Mouse (Mus musculus): ENCODE results near the gene Gp9. TPM values are rescaled to one million over a fixed set of nuclear protein-coding genes. Genes with fewer than 3 reads are reported as not detected.

The Gp9 gene
- polyA plus RNA-seq, 1 experiment: 2.6 TPM

- DNase-seq: no peak
These were observed 45.5 kb upstream of the Gp9 start for GRCm38 (mm10) chr6:87732151-87733011.

GRCm38 (mm10) chr6:87733131-87733930, 44.5 kb upstream of the Gp9 start:
- H3K4me1 ChIP-seq (replicated peaks; ENCODE audit: control insufficient read depth, insufficient read depth, low read length): peaks cover 5% of the 10 kb centered on the region; the same call in 1 of the 2 replicates
- H3K27ac ChIP-seq (ENCODE audit: control insufficient read depth, insufficient read depth, low read length): no peak overlapping the region
- H3K36me3 ChIP-seq (ENCODE audit: control insufficient read depth, insufficient read depth, low read length): no peaks in the 10 kb centered on the region
- H3K4me3 ChIP-seq (ENCODE audit: control insufficient read depth, insufficient read depth, low read length): no peak overlapping the region
- TF ChIP-seq CTCF (IDR thresholded peaks at IDR 0.05; ENCODE audit: borderline replicate concordance, control insufficient read depth, extremely low read depth, insufficient read depth, low read length, poor library complexity) (no peak), POLR2A (IDR thresholded peaks at IDR 0.05; ENCODE audit: control insufficient read depth, extremely low read depth, insufficient read depth, low read length, poor library complexity) (no peak)
- peaks cover 19% of the 10 kb centered on the region; the same call in 1 of the 2 replicates for H3K27me3 ChIP-seq (ENCODE audit: control insufficient read depth, insufficient read depth, low read length)
- DNase-seq: no peak
- whole genome bisulfite sequencing: 65% methylated on average over 14 of the region's 14 CpGs

More at GRCm38 (mm10) chr6:87732151-87733011, 45.5 kb upstream of the Gp9 start:
- 6% methylated on average over 53 of the region's 53 CpGs for WGBS
- Histone ChIP-seq H3K36me3 (ENCODE audit: control insufficient read depth, insufficient read depth, low read length) (no peaks in the 10 kb centered on the region), H3K27ac (ENCODE audit: control insufficient read depth, insufficient read depth, low read length) (no peak overlapping the region), H3K4me3 (ENCODE audit: control insufficient read depth, insufficient read depth, low read length) (0 out of 2 replicates have a peak overlapping the region, but pooled peaks have one; percentile 2), H3K27me3 (ENCODE audit: control insufficient read depth, insufficient read depth, low read length) (peaks cover 19% of the 10 kb centered on the region; the same call in 1 of the 2 replicates), H3K4me1 (replicated peaks; ENCODE audit: control insufficient read depth, insufficient read depth, low read length) (peaks cover 5% of the 10 kb centered on the region; the same call in 1 of the 2 replicates)
- TF ChIP-seq CTCF (IDR thresholded peaks at IDR 0.05; ENCODE audit: borderline replicate concordance, control insufficient read depth, extremely low read depth, insufficient read depth, low read length, poor library complexity): no peak
- no peak for TF ChIP-seq POLR2A (IDR thresholded peaks at IDR 0.05; ENCODE audit: control insufficient read depth, extremely low read depth, insufficient read depth, low read length, poor library complexity)

GRCm38 (mm10) chr6:87734136-87734535, 43.7 kb upstream of the Gp9 start:
- H3K27ac ChIP-seq (ENCODE audit: control insufficient read depth, insufficient read depth, low read length): no peak overlapping the region
- H3K27me3 ChIP-seq (ENCODE audit: control insufficient read depth, insufficient read depth, low read length): peaks cover 19% of the 10 kb centered on the region; the same call in 1 of the 2 replicates
- 93% methylated on average over 5 of the region's 5 CpGs for WGBS
- no peak for DNase-seq
- H3K4me1 ChIP-seq (replicated peaks; ENCODE audit: control insufficient read depth, insufficient read depth, low read length): peaks cover 5% of the 10 kb centered on the region; the same call in 1 of the 2 replicates
- H3K36me3 ChIP-seq (ENCODE audit: control insufficient read depth, insufficient read depth, low read length): no peaks in the 10 kb centered on the region
- TF ChIP-seq POLR2A (IDR thresholded peaks at IDR 0.05; ENCODE audit: control insufficient read depth, extremely low read depth, insufficient read depth, low read length, poor library complexity) (no peak), CTCF (IDR thresholded peaks at IDR 0.05; ENCODE audit: borderline replicate concordance, control insufficient read depth, extremely low read depth, insufficient read depth, low read length, poor library complexity) (no peak)
- H3K4me3 ChIP-seq (ENCODE audit: control insufficient read depth, insufficient read depth, low read length): no peak overlapping the region

GRCm38 (mm10) chr6:87736923-87737322, 40.9 kb upstream of the Gp9 start:
- peaks cover 8% of the 10 kb centered on the region; the same call in 1 of the 2 replicates for H3K4me1 ChIP-seq (replicated peaks; ENCODE audit: control insufficient read depth, insufficient read depth, low read length)
- peaks cover 5% of the 10 kb centered on the region; the same call in 1 of the 2 replicates for H3K27me3 ChIP-seq (ENCODE audit: control insufficient read depth, insufficient read depth, low read length)
- no peaks in the 10 kb centered on the region for H3K36me3 ChIP-seq (ENCODE audit: control insufficient read depth, insufficient read depth, low read length)
- TF ChIP-seq CTCF (IDR thresholded peaks at IDR 0.05; ENCODE audit: borderline replicate concordance, control insufficient read depth, extremely low read depth, insufficient read depth, low read length, poor library complexity) (no peak), POLR2A (IDR thresholded peaks at IDR 0.05; ENCODE audit: control insufficient read depth, extremely low read depth, insufficient read depth, low read length, poor library complexity) (no peak)
- WGBS: 69% methylated on average over 4 of the region's 4 CpGs
- H3K27ac ChIP-seq (ENCODE audit: control insufficient read depth, insufficient read depth, low read length): no peak overlapping the region
- no peak overlapping the region for H3K4me3 ChIP-seq (ENCODE audit: control insufficient read depth, insufficient read depth, low read length)
- DNase-seq: no peak

- Histone ChIP-seq H3K4me1 (replicated peaks; ENCODE audit: control insufficient read depth, insufficient read depth, low read length) (0 out of 2 replicates have a peak, but pooled peaks cover 3% of the 10 kb centered on the region), H3K27me3 (ENCODE audit: control insufficient read depth, insufficient read depth, low read length) (no peaks in the 10 kb centered on the region; the same call in 1 of the 2 replicates), H3K27ac (ENCODE audit: control insufficient read depth, insufficient read depth, low read length) (no peak overlapping the region), H3K36me3 (ENCODE audit: control insufficient read depth, insufficient read depth, low read length) (no peaks in the 10 kb centered on the region), H3K4me3 (ENCODE audit: control insufficient read depth, insufficient read depth, low read length) (no peak overlapping the region)
- 89% methylated on average over 4 of the region's 4 CpGs for WGBS
- TF ChIP-seq POLR2A (IDR thresholded peaks at IDR 0.05; ENCODE audit: control insufficient read depth, extremely low read depth, insufficient read depth, low read length, poor library complexity) (no peak), CTCF (IDR thresholded peaks at IDR 0.05; ENCODE audit: borderline replicate concordance, control insufficient read depth, extremely low read depth, insufficient read depth, low read length, poor library complexity) (no peak)
- DNase-seq: no peak
These were observed 39.8 kb upstream of the Gp9 start for GRCm38 (mm10) chr6:87737921-87738626.

Measured in thymus, adult 2 months (tissue).